Mouse (Mus musculus): ENCODE measurements around the gene Stx16. TPM values are rescaled to one million over a fixed set of nuclear protein-coding genes. Genes with fewer than 3 reads are reported as not detected.

Stx16 gene
- polyA plus RNA-seq, 1 experiment from 2014 or later: 21.3 TPM

DNA sequence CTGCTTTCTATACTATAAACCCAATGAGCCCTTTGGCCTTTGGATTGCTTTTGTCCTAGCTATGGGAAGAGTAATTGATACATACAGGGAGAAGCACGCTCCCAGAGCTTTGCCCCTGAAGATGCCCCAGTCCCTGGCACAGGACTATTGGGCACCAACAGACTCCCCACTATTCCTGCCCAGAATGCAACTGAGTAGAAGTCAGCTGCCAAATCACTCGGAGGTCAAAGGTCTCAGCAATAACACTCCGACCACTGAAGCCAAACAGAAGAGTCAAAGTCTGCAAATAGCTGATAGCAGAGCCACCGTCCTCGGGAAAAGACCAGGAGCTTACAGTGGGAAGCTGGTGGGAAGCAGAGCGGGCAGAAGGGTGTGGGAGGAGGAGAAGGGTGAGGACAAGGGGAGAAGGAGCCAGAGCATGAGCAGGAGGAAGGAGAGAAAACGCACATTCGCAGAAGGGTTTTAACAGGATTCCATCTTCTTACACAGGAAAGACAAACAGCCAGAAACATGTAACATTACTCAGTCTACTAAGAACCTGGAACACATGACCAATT lies 56.4 kb downstream of the Stx16 start:
- Histone ChIP-seq H3K4me3 (replicated peaks; ENCODE audit: low read length) (no peak overlapping the region), H3K27me3 (replicated peaks; ENCODE audit: control insufficient read depth, insufficient read depth, low read length) (no peaks in the 10 kb centered on the region), H3K4me2 (ENCODE audit: low read length) (no peak overlapping the region), H3K27ac (ENCODE audit: low read length) (no peak overlapping the region), H3K4me1 (replicated peaks; ENCODE audit: control insufficient read depth, insufficient read depth, low read length) (no peaks in the 10 kb centered on the region; the same call in 1 of the 2 replicates), H3K9me3 (ENCODE audit: control insufficient read depth, low read length) (no peaks in the 10 kb centered on the region), H3K36me3 (ENCODE audit: control insufficient read depth, insufficient read depth) (no peaks in the 10 kb centered on the region), H3K9ac (replicated peaks; ENCODE audit: low read depth, low read length) (no peak overlapping the region)
- no peak for ATAC-seq
- 90% methylated on average over 8 of the region's 8 CpGs for WGBS

Other genes starting within 250 kb of the Stx16 start
- gene Npepl1, start 34.0 kb downstream of the Stx16 start, polyA plus RNA-seq (2015; fragmentation: Nextera tagmentation; extraction: Ambion mirVana): 19.3 and 21.7 TPM in 2 replicates
- 1,187 and 1,213 TPM in 2 replicates for gene Gnas, start 208.0 kb downstream of the Stx16 start, polyA plus RNA-seq (2015; fragmentation: Nextera tagmentation; extraction: Ambion mirVana)

Data from forebrain, embryonic 16.5 days (tissue).